Comparison of ENCODE assay signal across 8 mouse cellular contexts in the genomic region with DNA sequence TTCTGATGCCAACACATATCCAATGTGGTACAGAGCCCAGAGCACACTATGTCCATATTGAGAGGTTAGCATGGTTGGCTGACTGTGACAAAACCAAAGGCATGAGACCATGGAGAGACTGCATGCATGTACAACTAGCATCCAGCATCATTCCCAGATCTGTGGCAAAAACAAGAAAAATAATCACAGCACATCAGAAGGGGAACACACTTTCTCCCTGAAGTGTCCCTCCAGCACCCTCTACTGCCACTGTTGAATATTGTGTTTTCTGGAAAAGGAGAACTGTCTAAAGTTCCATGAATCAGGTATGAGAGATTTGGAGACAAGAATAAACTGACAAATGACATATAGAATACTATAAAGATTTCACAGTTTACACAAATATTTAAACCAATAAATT.
A peak's percentile ranks its signal among the peaks of the same experiment; 100 is the strongest.
DNase-seq lines count a peak whose midpoint lies in the region; TF ChIP-seq lines count a peak whose summit lies in the region.

No protein-coding gene starts in this region.

- H3K4me1 ChIP-seq in cortical plate, adult 2 months (ENCODE audit: control insufficient read depth, insufficient read depth, low read length), result no peaks in the 10 kb centered on the region

- TF ChIP-seq POLR2A in cortical plate, adult 2 months (IDR thresholded peaks at IDR 0.05; ENCODE audit: extremely low read depth, insufficient read depth, low read length), result no peak

- peak; percentile 62 for TF ChIP-seq CTCF in cortical plate, adult 2 months (IDR thresholded peaks at IDR 0.05; ENCODE audit: extremely low read depth, insufficient read depth, low read length)
- TF ChIP-seq CTCF in left cerebral cortex, adult 2 months (IDR thresholded peaks at IDR 0.05), result peak; percentile 70

- peak; percentile 8 for DNase-seq in adrenal gland, postnatal 10 days
- DNase-seq in adrenal gland, adult 8-10 months, result no peak
- DNase-seq in layer of hippocampus, adult 11-12 months (ENCODE audit: low spot score), result peak; percentile 53
- no peak for DNase-seq in layer of hippocampus, adult 8-10 months (ENCODE audit: low spot score in 2 of 2)
- DNase-seq in left cerebral cortex, adult 2 months (ENCODE audit: extremely low spot score in 1 of 2, low spot score in 2 of 2), result peak in 1 of 2 experiments; percentile 28
- DNase-seq in gastrocnemius, adult 18-20 months (ENCODE audit: low spot score), result no peak
- DNase-seq in thymus, adult 18-20 months, result no peak

- intact Hi-C loops in left cerebral cortex, adult 2 months (cut with DNase I), result loop anchor here (2.0 kb wide), 1 partner anchor 154 kb away; no protein-coding TSS in a partner anchor

- no peak overlapping the region for H3K27ac ChIP-seq in cortical plate, adult 2 months (ENCODE audit: insufficient read depth, low read length)
- no peak overlapping the region for H3K27ac ChIP-seq in left cerebral cortex, adult 2 months

- no peak overlapping the region for H3K4me3 ChIP-seq in cortical plate, adult 2 months (ENCODE audit: insufficient read depth, low read length)
- H3K4me3 ChIP-seq in left cerebral cortex, adult 2 months, result no peak overlapping the region

Comparison
In these comparisons a context has a peak if more than half of its experiments do, and no peak if none do; other contexts are left out.
1. DNase-seq: peak in adrenal gland, postnatal 10 days (single experiment) and layer of hippocampus, adult 11-12 months (single experiment); none in adrenal gland, adult 8-10 months (single experiment), layer of hippocampus, adult 8-10 months (0 of 2), gastrocnemius, adult 18-20 months (single experiment) and thymus, adult 18-20 months (0 of 2).